Mouse (Mus musculus): ENCODE data around the gene Timd2. TPM values are rescaled to one million over a fixed set of nuclear protein-coding genes. Genes with fewer than 3 reads are reported as not detected.
"Not testable (repeated sequence)": the region's sequence is repeated elsewhere in the genome, so short reads cannot be mapped to it uniquely, and the experiment has no call there.

Timd2 gene
- polyA plus RNA-seq (2014; fragmentation: Nextera tagmentation; extraction: Ambion mirVana): 0.24 and 0.33 TPM in 2 replicates

DNA sequence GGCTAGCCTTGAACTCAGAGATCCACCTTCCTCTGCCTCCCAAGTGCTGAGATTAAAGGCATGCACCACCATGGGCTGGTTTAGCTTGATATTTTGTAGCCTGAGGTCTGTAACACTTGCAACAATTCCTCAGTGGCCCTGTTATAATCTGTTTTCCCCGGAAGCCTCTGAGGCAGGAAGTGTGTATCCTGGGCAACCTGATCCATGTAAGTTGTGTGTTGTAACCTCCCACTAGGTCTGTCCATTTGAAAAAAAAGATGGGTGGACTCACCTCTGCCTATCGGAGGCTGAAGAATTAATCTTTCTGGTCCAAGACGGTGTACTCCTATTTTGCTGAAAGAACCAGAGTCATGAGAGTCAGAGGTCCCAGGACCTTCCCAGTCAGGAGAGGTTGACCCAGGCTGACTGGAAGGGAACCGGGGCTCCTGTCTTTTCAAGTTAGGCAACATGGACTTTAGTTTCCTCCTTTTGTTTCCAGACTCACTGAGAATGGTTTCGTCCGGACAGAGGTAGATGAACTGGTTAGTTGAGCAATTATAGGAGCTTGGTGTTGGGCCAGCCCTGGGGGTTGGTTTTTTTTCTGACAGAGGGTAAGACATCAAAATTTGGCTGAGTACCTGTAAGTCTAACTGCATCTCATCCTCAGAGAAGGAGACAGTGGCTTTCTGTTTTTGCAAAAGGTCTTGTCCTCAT, at the start of gene Timd2:
Gene Timd2, minus strand, starts transcription at position 398 of the 693 bp plus-strand sequence.
- Histone ChIP-seq H3K27ac (ENCODE audit: low read depth, low read length) (no peak within 1 kb of the TSS), H3K9ac (ENCODE audit: low read depth, low read length) (no peak within 1 kb of the TSS), H3K4me1 (ENCODE audit: control insufficient read depth, insufficient read depth, low read length) (no peaks in the 10 kb centered on the region), H3K4me2 (no peak within 1 kb of the TSS), H3K4me3 (ENCODE audit: low read depth, low read length) (no peak within 1 kb of the TSS), H3K36me3 (ENCODE audit: control insufficient read depth, insufficient read depth, low read length) (no peaks in the 10 kb centered on the region), H3K9me3 (replicated peaks; ENCODE audit: control insufficient read depth, low read length) (no peaks in the 10 kb centered on the region), H3K27me3 (ENCODE audit: control insufficient read depth, insufficient read depth, low read length) (no peaks in the 10 kb centered on the region)
- no peak for ATAC-seq (replicated peaks; ENCODE audit: insufficient number of reproducible peaks, low FRiP score, low TSS enrichment)
- WGBS (ENCODE audit: insufficient replicate concordance): 75% methylated on average over 6 of the region's 6 CpGs

DNA sequence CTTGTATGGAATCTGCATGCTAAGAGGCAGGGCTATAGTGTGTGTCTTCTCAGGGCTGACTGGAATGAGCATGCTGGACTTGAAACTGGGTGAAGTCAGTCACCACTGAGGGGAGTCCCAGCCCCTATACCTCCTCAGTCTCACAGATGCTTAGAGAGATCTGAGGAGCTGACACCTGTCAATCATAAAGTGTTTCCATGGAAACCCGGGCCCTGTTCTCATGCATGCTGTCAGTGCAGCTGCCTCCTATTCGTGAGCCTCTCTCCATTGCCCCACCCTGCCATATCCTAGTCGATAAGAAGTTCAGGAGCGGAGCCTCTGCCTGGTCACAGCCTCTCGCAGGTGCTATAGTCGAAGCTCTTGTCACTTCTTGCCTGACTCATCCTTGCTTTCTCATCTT, 48.9 kb upstream of the Timd2 start:
- H3K4me2 ChIP-seq; H3K9me3 ChIP-seq (replicated peaks; ENCODE audit: control insufficient read depth, low read length); ATAC-seq (replicated peaks; ENCODE audit: insufficient number of reproducible peaks, low FRiP score, low TSS enrichment); H3K27me3 ChIP-seq (ENCODE audit: control insufficient read depth, insufficient read depth, low read length); H3K4me1 ChIP-seq (ENCODE audit: control insufficient read depth, insufficient read depth, low read length); H3K36me3 ChIP-seq (ENCODE audit: control insufficient read depth, insufficient read depth, low read length); H3K27ac ChIP-seq (ENCODE audit: low read depth, low read length); H3K4me3 ChIP-seq (ENCODE audit: low read depth, low read length); H3K9ac ChIP-seq (ENCODE audit: low read depth, low read length): not testable (repeated sequence)
- WGBS (ENCODE audit: insufficient replicate concordance): 83% methylated on average over 6 of the region's 6 CpGs

DNA sequence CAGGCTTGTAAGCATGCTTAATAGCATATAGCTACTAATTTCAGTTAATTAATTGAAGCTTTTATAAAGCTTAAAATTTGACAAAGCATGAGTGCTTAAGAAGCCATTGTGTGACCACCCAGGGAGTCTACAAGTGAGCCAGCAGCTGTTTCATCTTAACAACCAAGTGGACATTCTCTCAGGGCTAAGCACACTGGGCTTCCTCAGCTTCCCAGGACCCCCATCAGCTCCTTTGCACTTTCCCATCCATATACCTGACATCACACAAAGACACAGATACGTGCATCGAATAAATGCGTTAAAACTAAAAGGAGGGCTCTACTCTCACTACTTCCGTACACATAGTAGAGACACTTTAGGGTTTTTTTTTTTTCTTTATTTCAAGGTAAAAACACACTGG, 47.8 kb upstream of the Timd2 start:
- no peak for ATAC-seq (replicated peaks; ENCODE audit: insufficient number of reproducible peaks, low FRiP score, low TSS enrichment)
- Histone ChIP-seq H3K36me3 (ENCODE audit: control insufficient read depth, insufficient read depth, low read length) (no peaks in the 10 kb centered on the region), H3K27ac (ENCODE audit: low read depth, low read length) (no peak overlapping the region), H3K9ac (ENCODE audit: low read depth, low read length) (no peak overlapping the region), H3K4me2 (no peak overlapping the region), H3K4me3 (ENCODE audit: low read depth, low read length) (no peak overlapping the region), H3K4me1 (ENCODE audit: control insufficient read depth, insufficient read depth, low read length) (no peaks in the 10 kb centered on the region), H3K27me3 (ENCODE audit: control insufficient read depth, insufficient read depth, low read length) (no peaks in the 10 kb centered on the region), H3K9me3 (replicated peaks; ENCODE audit: control insufficient read depth, low read length) (no peaks in the 10 kb centered on the region)
- WGBS (ENCODE audit: insufficient replicate concordance): 86% methylated on average over 4 of the region's 4 CpGs

GRCm38 (mm10) chr11:46753662-46754061, 46.8 kb upstream of the Timd2 start:
- H3K4me2 ChIP-seq: no peak overlapping the region
- no peak overlapping the region for H3K4me3 ChIP-seq (ENCODE audit: low read depth, low read length)
- H3K4me1 ChIP-seq (ENCODE audit: control insufficient read depth, insufficient read depth, low read length): no peaks in the 10 kb centered on the region
- H3K36me3 ChIP-seq (ENCODE audit: control insufficient read depth, insufficient read depth, low read length): no peaks in the 10 kb centered on the region
- 31% methylated on average over 2 of the region's 2 CpGs for WGBS (ENCODE audit: insufficient replicate concordance)
- H3K9ac ChIP-seq (ENCODE audit: low read depth, low read length): no peak overlapping the region
- no peak overlapping the region for H3K27ac ChIP-seq (ENCODE audit: low read depth, low read length)
- no peaks in the 10 kb centered on the region for H3K9me3 ChIP-seq (replicated peaks; ENCODE audit: control insufficient read depth, low read length)
- ATAC-seq (replicated peaks; ENCODE audit: insufficient number of reproducible peaks, low FRiP score, low TSS enrichment): no peak
- H3K27me3 ChIP-seq (ENCODE audit: control insufficient read depth, insufficient read depth, low read length): no peaks in the 10 kb centered on the region

DNA sequence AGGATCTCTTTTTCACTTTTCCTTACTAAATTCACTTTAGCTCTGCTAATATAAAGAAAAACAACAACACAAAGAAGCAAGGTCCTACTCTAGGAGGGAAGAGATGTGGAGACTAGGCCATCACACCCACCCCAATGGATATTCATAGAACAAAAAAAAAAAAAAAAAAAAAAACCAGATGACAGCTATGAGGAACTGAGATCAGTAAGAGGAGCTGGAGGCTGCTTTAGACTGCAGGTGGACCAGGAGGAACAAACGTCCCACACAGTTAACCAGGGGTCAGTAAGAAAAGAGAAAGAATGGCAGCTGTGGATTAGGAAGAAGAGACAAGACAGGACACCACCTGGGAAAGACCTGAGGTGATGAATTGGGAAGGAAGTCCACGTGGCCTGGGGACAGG, 41.1 kb upstream of the Timd2 start:
- ATAC-seq (replicated peaks; ENCODE audit: insufficient number of reproducible peaks, low FRiP score, low TSS enrichment): no peak

GRCm38 (mm10) chr11:46741716-46742115, 34.9 kb upstream of the Timd2 start:
- H3K4me2 ChIP-seq: no peak overlapping the region
- H3K4me1 ChIP-seq (ENCODE audit: control insufficient read depth, insufficient read depth, low read length): no peaks in the 10 kb centered on the region
- H3K27me3 ChIP-seq (ENCODE audit: control insufficient read depth, insufficient read depth, low read length): no peaks in the 10 kb centered on the region
- 75% methylated on average over 3 of the region's 3 CpGs for WGBS (ENCODE audit: insufficient replicate concordance)
- no peaks in the 10 kb centered on the region for H3K36me3 ChIP-seq (ENCODE audit: control insufficient read depth, insufficient read depth, low read length)
- H3K27ac ChIP-seq (ENCODE audit: low read depth, low read length): no peak overlapping the region
- no peak overlapping the region for H3K4me3 ChIP-seq (ENCODE audit: low read depth, low read length)
- no peaks in the 10 kb centered on the region for H3K9me3 ChIP-seq (replicated peaks; ENCODE audit: control insufficient read depth, low read length)
- no peak overlapping the region for H3K9ac ChIP-seq (ENCODE audit: low read depth, low read length)
- ATAC-seq (replicated peaks; ENCODE audit: insufficient number of reproducible peaks, low FRiP score, low TSS enrichment): no peak

More for the DNA sequence above, 41.1 kb upstream of the Timd2 start:
- Histone ChIP-seq H3K27ac (ENCODE audit: low read depth, low read length) (no peak overlapping the region), H3K4me3 (ENCODE audit: low read depth, low read length) (no peak overlapping the region), H3K4me2 (no peak overlapping the region), H3K4me1 (ENCODE audit: control insufficient read depth, insufficient read depth, low read length) (no peaks in the 10 kb centered on the region), H3K27me3 (ENCODE audit: control insufficient read depth, insufficient read depth, low read length) (no peaks in the 10 kb centered on the region), H3K36me3 (ENCODE audit: control insufficient read depth, insufficient read depth, low read length) (no peaks in the 10 kb centered on the region), H3K9me3 (replicated peaks; ENCODE audit: control insufficient read depth, low read length) (no peaks in the 10 kb centered on the region), H3K9ac (ENCODE audit: low read depth, low read length) (no peak overlapping the region)
- WGBS (ENCODE audit: insufficient replicate concordance): 62% methylated on average over 2 of the region's 2 CpGs

DNA sequence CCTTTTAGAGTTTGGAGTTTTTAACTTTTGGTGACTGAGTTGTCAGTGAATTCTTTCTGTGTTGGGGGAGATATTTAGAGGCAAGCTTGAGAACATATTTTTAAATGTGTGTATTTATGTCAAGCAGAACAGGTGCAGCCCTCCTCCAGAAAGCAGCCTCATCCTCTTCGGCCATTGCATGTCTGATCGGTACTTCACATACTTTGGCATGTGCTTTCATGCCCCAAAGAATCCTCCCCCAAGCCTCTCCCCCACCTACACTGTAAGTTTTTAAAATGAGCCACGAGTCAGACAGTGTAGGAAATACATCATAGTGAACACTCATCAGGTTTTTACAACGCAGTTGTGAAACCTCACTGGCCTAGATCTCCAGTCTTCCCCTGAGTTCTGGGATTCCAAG, 34.0 kb upstream of the Timd2 start:
- Histone ChIP-seq H3K27me3 (ENCODE audit: control insufficient read depth, insufficient read depth, low read length) (no peaks in the 10 kb centered on the region), H3K36me3 (ENCODE audit: control insufficient read depth, insufficient read depth, low read length) (no peaks in the 10 kb centered on the region), H3K9me3 (replicated peaks; ENCODE audit: control insufficient read depth, low read length) (no peaks in the 10 kb centered on the region), H3K4me3 (ENCODE audit: low read depth, low read length) (no peak overlapping the region), H3K4me1 (ENCODE audit: control insufficient read depth, insufficient read depth, low read length) (no peaks in the 10 kb centered on the region), H3K4me2 (no peak overlapping the region), H3K27ac (ENCODE audit: low read depth, low read length) (no peak overlapping the region), H3K9ac (ENCODE audit: low read depth, low read length) (no peak overlapping the region)
- WGBS (ENCODE audit: insufficient replicate concordance): 89% methylated on average over 4 of the region's 4 CpGs
- ATAC-seq (replicated peaks; ENCODE audit: insufficient number of reproducible peaks, low FRiP score, low TSS enrichment): no peak

- no peak for ATAC-seq (replicated peaks; ENCODE audit: insufficient number of reproducible peaks, low FRiP score, low TSS enrichment)
- no peak overlapping the region for H3K9ac ChIP-seq (ENCODE audit: low read depth, low read length)
- 76% methylated on average over 4 of the region's 4 CpGs for WGBS (ENCODE audit: insufficient replicate concordance)
- no peaks in the 10 kb centered on the region for H3K4me1 ChIP-seq (ENCODE audit: control insufficient read depth, insufficient read depth, low read length)
- H3K4me3 ChIP-seq (ENCODE audit: low read depth, low read length): no peak overlapping the region
- no peaks in the 10 kb centered on the region for H3K36me3 ChIP-seq (ENCODE audit: control insufficient read depth, insufficient read depth, low read length)
- H3K4me2 ChIP-seq: no peak overlapping the region
- H3K27ac ChIP-seq (ENCODE audit: low read depth, low read length): no peak overlapping the region
- no peaks in the 10 kb centered on the region for H3K9me3 ChIP-seq (replicated peaks; ENCODE audit: control insufficient read depth, low read length)
- H3K27me3 ChIP-seq (ENCODE audit: control insufficient read depth, insufficient read depth, low read length): no peaks in the 10 kb centered on the region
Observed at GRCm38 (mm10) chr11:46739501-46739900, 32.6 kb upstream of the Timd2 start.

DNA sequence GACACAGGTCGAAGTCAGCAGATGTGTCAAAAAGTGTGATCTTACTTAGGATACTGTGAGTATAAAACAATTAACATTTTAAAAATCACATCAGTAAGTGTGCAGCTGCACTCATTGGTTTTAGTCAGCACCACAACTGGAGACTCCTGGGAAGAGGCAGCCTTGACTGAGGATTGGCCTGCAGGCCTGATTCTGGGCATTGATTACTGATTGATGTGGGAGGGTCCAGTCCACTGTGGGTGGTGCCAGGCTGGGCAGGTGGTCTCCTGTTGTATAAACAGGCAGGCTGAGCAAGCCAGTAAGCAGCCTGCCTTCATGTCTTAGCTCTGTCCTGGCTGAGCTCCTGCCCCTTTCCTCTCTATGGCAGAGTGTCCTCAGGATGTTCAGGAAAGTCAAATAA, 28.2 kb upstream of the Timd2 start, which contains the start of gene Havcr1:
Gene Havcr1, plus strand, starts transcription at position 5 of the 400 bp plus-strand sequence.
- H3K4me2 ChIP-seq; H3K36me3 ChIP-seq (ENCODE audit: control insufficient read depth, insufficient read depth, low read length); H3K9me3 ChIP-seq (replicated peaks; ENCODE audit: control insufficient read depth, low read length); H3K4me3 ChIP-seq (ENCODE audit: low read depth, low read length); ATAC-seq (replicated peaks; ENCODE audit: insufficient number of reproducible peaks, low FRiP score, low TSS enrichment); H3K4me1 ChIP-seq (ENCODE audit: control insufficient read depth, insufficient read depth, low read length); H3K27me3 ChIP-seq (ENCODE audit: control insufficient read depth, insufficient read depth, low read length); H3K27ac ChIP-seq (ENCODE audit: low read depth, low read length); H3K9ac ChIP-seq (ENCODE audit: low read depth, low read length): not testable (repeated sequence)
- WGBS (ENCODE audit: insufficient replicate concordance): 92% methylated on average over 1 of the region's 1 CpGs

All from heart, embryonic 11.5 days (tissue).